Mouse (Mus musculus) induced T-regulatory cell, adult 2 months (primary cell): Measurements from ENCODE around the gene Prkaca.

Experiments
- DNase-seq: peaks from one replicate; pipeline ENCODE4 v3.0.0-alpha.2; 2012; ENCODE audit warnings: low read depth

Prkaca gene

DNA sequence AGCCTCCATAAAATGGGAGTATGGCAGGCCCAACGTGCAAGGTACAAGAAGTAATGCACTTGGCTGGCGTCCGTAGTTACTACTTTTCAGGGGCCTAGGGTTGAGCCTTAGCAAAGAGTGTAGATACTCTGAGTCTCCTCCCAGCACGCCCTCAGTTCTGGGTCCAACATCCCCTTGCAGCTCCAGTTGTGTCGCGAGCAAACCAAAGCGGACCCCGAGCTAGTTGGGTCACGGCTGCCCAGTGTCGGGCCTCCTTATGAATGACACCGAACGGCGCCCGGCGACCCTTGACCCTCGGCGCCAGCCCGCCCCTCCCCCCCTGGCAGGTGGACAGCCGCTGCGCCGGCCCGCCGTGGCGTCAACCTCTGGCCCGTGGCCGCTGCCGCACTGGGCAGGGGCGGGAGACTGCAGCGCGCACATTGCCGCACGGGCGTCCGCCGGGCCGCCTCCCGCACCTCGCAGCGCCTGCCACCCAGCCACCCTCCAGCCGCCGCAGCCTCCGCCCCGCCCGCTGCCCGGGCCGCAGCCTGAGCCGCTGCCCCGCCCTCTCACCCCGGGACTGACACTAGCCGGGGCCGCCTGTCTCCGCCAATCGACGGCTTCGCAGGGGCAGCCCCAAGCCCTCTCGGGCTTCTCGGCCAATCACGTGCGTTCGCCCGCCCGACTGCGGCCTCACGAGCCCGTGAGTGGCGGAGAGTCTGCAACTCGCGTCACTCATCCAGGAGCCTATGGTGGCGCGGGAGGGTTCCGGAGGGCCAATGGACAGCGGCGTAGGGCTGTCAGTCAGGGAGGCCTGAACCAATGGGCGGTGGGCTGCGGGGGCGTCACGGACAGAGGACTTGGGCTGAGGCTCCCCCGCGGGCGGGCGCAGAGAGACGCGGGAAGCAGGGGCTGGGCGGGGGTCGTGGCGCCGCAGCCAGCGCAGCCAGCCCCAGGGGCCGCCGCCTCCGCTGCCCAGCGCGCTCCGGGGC lies at the start of gene Prkaca:
Gene Prkaca (plus strand): TSS at position 844 of the 971 bp plus-strand sequence.
- DNase-seq, result peak; percentile 98

DNA sequence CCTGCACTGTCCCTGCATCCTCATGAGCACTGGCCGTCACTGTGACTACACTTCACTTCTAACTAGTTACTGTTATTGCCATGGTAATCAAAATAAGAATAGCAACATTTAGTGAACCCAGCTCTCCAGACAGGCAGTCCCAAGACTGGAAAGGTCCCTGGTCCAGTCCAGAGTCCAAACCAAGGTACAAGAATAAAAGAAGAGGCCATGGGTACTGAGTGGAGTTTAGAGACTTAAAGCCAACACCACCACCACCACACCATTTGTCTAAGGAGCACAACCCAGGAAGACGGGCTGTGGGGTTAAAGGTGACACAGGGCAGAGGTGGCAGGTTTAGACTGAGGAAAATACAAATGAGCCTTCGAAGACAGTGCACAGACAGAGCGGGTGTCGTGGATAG lies 48.2 kb upstream of the Prkaca start:
- DNase-seq, result no peak

DNA sequence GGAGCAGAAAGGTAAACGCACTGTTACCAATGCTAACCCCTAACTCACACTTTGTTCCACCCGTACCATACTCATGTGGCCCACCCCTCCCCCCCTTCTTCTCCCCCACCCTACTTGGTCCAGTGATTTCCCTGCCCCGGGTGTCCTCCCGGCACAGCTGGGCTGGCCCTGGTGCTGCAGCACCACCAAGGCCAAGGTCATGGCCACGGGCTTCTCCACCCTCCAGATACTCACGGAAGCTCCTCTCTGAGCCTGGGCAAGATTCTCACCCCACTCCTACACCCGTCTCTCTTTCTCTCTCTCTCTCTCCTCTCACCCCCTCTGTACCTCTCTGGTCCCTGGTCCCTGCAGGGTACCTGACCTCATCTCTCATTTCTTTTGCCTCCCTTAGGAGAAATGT lies 46.5 kb upstream of the Prkaca start:
- no peak for DNase-seq

DNA sequence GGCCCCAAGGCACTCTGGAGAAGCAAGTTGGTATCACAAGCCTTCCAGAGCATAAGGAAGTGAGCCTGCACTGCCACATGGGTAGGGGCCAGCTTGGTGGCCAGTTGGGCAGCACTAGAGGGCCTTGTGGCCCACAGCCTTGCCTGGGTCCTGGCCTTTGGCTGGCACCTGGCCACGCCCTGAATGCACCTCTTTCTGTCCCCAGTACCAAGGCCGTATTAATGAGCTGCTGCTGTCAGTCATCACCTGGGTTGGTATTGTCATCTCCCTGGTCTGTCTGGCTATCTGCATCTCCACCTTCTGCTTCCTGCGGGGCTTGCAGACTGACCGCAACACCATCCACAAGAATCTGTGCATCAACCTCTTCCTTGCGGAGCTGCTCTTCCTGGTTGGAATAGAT lies 38.6 kb upstream of the Prkaca start:
- no peak for DNase-seq

DNA sequence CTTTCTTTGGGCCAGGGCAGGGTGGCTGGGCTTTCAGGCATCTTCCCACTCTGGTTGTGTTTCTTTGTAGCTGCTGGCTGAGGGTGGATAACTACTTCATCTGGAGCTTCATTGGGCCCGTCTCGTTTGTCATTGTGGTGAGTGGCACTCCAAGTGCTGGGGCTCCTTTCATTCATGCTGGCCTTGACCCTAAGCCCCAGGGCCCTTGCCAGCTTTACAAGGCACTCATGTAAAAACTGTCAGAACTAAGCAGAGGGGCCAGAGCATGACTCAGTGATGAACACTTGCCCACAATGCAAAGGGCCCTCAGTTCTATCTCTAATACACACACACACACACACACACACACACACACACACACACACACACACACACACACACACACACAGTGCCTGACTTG lies 37.8 kb upstream of the Prkaca start:
- DNase-seq, result no peak

DNA sequence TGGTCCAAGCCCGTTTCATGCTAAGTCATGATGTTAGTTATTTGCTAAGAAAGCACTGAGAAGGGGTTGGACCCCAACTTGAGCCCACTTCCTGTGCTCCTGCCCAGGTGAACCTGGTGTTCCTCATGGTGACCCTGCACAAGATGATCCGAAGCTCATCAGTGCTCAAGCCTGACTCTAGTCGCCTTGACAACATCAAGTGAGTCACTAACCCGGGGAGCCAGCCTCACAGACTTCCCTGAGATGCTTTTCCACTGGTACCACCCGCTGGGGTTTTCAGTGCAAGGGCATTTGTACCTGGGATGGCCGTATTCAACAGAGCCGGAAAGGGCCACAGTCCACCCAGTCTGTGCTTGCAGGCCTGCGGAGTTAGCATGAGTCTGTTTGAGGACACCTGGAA lies 37.4 kb upstream of the Prkaca start:
- no peak for DNase-seq

DNA sequence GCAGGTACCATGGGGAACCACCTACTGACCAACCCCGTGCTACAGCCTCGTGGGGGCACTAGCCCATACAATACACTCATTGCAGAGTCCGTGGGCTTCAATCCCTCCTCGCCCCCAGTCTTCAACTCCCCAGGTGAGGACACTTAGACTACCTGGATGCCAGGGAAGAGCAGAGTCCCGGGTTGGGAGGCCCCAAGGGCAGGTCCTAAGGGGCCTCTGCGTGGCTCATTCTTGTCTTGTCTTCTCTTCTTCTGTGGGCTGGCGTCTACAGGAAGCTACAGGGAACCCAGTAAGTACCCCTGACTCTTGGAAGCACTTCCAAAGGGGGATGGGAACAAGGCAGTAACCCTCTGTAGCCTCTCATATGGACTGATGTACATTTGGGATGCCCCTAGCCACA lies 35.1 kb upstream of the Prkaca start:
- DNase-seq, result no peak

DNA sequence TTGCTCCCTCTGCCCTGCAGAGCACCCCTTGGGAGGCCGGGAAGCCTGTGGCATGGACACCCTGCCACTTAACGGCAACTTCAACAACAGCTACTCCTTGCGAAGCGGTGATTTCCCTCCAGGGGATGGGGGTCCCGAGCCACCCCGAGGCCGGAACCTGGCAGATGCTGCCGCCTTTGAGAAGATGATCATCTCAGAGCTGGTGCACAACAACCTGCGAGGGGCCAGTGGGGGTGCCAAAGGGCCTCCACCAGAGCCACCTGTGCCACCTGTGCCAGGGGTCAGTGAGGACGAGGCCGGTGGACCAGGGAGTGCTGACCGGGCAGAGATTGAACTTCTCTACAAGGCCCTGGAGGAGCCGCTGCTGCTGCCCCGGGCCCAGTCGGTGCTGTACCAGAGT lies 34.5 kb upstream of the Prkaca start:
- DNase-seq, result no peak

DNA sequence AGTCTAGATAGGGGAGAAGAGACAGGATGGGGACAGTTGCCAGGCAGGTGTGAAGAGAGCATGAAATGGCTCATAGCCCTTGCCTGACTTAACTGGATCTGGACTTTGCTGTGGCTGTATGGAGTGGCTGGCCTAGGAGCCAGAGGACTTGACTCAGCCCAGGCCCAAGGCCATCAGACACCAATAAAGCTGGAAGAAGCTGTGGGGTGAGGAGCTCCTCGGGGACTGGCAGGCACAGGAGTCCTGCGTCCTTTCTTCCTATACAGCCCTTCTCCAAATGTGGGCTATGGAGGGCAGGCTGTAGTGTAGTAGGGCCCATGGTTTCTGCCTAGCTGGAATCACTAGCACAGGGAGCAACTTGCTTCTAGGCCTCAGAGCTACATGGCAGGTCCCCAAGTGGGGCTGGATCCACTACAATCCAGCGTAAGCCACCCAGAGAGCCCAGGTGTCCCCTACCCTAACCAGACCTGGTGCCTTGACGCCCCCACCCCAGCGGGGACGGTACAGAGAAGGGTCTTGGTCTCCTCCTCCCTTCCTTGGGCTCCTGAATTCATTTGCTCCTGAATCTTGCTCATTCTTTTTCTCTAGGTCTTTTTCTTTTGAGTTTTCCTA lies 31.6 kb upstream of the Prkaca start:
- no peak for DNase-seq

DNA sequence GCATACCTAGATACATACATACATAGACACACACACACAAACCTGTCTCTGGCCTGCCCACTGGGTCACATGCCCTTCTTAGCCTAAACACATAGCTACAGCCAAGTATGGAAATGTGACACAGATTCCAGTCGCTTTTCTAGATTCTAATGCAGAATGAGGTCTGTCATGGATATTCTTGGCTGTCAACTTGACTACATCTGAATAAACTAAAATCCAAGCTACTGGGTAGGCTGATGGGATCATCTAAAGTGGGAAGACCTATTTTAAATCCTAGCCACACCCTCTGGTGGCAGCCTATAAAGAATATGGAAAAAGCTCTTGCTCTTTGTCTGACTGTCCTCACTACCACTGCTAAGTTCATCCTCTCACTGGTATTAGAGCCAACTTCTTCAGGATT lies 30.3 kb upstream of the Prkaca start:
- DNase-seq, result no peak

DNA sequence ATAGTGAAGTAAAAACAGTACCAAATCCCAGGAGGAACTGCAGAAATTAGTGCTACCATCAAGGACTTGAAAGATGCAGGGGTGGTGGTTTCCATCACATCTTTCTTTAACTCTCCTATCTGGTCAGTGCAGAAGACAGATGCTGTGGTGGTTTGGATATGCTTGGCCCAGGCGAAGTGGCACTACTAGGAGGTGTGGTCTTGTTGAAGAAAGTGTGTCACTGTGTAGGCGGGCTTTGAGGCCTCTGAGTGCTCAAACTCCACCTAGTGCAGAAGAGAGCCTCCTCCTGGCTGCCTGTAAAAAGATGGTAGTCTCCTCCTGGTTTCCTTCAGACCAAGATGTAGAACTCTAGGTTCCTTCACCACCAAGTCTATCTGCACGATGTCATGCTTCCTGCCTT lies 27.3 kb upstream of the Prkaca start:
- no peak for DNase-seq

DNA sequence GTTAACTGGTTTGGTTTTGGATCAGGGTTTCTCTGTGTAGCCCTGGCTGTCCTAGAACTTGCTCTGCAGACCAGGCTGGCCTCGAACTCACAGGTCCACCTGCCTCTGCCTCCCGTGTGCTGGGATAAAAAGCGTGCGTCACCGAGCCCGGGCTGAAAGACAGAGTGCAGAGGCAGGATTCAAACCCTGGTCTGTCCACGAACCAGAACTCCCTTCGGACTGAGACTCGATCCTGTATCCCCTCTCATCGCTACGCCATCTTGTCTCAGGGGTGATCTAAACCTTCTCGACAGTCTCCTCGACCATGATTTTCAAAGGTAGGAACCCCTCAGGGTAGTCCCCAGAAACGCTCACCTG lies 18.1 kb upstream of the Prkaca start:
- no peak for DNase-seq

DNA sequence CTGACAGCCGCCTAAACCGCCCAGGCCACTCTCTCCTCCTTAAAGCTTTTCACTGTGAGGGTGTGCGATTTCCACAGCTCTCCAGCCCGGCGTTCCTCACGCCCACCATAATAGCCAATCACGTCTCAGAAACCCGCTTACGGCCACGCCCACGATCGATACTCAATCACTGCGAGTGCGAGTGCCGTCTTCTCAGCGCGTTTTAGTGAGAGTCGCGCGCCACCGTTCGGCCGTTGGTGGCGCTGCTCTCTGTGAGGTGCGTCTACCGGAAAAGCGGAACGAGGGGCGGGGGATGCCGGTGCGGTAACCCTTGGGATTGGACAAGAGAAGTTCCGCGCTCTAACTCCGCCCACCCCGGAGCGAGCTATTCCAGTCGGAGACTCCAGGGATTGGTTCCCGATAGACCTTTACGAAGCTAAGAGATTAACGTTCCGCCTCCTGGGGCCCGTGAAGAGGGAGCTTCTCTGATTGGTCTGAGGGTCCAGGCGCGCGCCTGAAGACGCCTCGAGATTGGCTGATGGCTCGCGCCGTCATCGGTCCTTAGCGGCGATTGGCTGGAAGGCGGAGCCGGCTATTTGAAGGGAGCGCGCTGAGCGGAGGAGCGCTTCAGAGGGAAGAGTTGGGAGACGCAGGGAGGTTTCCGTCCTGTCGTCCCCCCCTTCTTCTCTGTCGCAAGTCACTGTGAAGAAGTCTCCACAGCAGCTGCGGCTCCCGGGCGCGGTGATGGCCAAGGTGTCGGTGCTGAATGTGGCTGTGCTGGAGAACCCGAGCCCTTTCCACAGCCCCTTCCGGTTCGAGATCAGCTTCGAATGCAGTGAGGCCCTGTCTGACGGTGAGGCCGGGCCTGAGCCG lies 17.5 kb upstream of the Prkaca start, which contains the start of the genes Gm10644 and Asf1b:
Gene Gm10644 (minus strand): TSS at position 100 of the 852 bp plus-strand sequence.
Gene Asf1b (plus strand): TSS at position 402 of the 852 bp plus-strand sequence.
- DNase-seq, result peak; percentile 100

DNA sequence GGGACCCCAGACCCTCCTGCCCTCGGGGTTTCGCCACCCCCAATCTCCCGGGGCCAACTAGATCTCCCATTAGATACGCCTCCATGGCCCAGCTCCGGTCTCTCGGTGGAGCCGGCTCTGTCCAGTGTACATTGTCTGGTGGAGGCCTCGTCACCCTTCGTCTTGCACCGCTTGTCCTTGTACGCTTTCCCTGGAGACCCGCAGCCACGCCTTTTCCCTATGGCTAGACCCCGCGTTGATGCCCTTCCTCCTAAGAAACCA lies 16.9 kb upstream of the Prkaca start:
- DNase-seq, result no peak

DNA sequence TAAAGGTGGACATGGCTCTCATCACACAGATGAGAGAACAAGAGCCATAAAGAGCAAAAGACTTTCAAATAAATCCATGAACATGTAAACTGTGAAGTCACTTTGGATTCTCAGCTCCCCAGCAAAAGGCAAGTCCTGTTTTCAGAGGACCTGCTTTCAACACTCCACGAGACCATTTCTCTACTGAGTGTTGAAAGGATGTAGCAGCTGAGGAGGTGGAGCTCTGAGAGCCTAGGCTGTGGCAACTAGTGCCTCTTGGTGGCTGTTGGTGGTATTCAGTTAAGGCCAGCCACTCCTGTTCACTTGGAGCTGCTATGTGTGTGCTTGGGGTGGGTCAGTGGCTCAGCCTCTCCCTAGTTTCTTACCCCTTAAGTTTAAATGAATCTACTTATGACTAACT lies 16.0 kb upstream of the Prkaca start:
- DNase-seq, result peak; percentile 73

DNA sequence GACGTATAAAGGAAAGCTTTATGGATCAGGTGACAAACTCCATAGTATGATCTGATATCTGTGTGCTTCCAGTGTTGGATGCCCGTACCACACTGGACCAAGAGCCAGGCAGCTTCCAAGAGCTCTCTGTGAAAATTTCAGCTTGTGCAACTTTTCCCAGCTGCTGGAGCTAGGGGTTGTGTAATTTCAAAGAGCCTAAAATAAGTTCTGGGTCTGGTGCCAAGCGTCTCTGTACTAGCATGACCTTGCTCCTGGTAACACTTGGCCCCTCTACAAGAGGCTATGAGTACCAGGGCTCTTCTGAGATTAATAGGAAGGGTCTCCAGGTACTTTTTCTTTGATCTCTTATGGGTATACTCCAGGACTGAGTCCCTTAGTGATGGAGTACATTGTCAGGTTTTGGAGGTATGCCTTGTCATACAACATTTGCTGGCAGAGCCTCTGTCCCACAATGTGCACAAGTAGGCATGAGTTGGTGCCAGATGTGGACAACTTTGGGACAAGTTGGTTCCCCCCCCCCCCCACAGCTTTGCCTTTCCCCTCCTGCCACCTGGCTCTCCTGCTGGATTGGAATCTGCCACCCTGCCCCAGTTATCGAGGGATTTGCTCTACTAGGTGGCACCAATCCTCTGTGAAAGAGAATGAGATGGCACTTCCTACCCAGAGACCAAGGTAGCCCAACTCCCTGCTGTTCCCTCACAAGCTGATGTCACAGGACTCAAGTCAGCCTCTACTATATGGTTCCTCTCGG lies 8.6 kb upstream of the Prkaca start:
- DNase-seq, result no peak

DNA sequence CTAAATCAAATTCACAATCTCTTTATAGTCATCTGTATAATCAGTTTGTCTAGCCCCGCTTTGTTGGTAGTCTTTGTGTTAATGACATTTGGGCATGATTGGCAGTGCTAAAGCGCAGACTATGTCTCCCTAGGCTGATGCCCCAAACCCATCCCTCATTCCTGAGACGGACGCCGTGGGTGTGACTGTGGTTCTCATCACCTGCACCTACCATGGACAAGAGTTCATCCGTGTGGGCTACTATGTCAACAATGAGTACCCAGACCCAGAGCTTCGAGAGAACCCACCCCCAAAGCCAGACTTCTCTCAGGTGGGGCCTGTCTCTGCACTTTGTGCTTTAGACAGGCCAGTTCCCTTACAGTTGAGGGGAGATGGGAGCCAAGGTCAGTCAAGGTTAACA lies 5.1 kb upstream of the Prkaca start:
- DNase-seq, result no peak

DNA sequence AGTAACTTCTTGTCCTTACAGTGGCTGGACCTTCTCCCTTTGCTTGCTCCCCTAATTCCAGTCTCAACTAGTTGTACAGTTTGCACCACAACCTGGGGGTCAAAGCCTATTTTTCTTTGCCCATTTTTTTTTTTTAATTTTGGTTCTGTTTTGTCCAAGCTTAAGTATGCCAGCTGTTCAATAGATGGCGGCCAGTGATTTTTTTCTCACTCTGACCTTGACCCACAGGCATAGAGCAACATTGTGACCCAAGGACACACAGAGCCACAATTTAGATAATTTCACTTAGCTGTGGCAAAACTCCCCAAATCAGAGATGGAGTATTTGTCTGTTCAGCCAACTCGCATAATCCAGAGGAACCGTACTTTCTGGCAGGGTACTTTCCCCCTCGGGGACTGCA lies 1.7 kb upstream of the Prkaca start:
- DNase-seq, result no peak

DNA sequence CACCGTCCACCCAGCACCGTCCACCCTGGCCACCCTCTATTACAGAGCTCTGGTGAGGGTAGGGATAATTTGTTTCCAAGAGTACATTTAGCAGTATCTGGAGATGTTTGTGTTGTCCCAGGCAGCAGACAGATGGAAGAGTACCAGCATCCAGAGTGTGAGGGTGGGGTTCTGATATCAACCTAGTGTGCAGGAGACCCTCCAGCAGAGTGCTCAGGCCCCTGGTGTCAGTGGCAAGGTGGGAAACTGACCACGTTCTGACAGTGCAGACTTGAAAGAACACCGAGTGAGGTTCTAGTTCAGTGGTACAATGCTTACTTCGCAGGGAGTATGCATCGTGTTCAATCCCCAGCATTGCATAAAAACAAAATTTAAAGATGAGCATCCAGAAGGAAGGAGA lies 1.1 kb upstream of the Prkaca start:
- DNase-seq, result no peak

DNA sequence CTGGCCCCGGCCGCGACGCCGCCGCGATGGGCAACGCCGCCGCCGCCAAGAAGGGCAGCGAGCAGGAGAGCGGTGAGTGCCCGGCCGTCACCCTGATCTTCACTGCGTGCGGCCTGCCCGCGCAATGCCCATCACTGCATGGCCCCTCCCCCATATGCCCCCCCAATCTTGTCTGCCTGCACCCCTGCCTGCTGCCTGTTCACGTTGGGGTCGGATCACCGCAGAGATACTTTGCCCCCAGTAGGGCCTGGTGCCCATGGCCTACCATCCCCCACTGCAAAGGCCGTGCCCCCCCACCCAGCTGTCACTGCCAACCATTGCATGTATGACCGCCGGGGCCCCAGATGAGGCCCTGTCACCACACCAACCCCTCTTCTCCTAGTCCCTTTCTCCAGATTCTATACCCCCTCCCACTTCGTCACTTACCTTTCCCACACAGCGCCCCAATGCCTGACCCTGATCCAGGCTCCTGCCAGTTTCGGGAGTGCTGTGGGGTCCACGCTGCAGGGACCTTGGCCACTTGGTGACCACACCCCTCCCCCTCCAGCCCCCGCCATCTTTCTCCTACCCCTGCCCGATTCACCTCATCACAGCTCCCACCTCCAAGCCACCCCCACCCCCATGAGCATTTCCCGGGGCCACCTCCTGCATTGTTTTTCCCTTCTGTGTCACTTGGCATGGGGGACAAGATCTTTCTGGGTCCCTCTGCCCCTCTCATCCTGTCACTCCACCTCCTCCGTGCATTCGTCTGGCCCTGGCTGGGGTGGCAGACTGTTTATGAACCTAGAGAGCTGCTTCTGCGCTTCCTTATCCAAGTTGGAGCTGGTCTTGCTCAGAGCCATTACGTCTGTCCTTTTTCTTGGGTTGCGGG lies 603 bp downstream of the Prkaca start:
- DNase-seq, result peak; percentile 48

DNA sequence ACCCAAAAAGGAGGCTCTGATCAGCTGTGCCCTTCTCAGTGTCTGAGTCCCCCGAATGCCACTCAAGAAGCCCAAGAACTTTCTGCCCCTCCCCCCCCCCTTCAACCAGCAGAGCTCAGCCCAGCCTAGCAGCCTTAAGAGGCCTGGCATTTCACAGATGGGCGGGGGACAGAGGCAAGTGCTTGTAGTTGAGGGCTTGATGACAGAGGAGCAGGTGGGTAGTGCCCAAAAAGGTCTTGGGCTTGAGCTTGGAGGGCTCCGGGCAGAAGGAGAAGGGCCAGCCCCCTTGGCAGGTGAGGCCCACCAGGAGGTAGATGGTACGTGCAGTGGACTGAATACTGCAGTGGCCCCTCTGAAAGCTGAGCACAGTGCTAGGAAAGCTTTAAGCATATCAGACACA lies 1.7 kb downstream of the Prkaca start:
- DNase-seq, result no peak
